Mouse (Mus musculus): ENCODE measurements at regions not wholly inside any gene's neighbourhood (a gene's known extent, or its start where the extent isn't known, plus 50 kb on each side); places are given as distances from the start of the nearest gene placed in this dataset.

DNA sequence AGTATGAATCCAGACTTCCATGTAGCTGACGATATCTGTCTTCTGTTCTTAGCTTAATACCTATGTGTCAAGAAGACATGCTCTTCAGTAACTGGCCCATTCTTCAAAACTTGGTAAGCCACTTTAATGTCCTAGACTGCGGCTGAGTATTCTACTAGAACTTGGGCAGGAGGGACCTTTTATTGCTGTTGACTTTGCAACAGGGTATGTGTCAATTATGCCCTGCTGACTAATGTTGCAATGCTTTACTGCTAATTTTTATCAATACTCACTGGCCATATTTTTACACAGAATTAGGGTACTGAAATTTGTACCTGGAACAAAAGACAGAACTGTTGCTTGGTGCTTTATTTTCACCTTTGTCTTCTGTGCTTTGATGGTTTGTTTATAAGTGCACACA, 746.9 kb downstream of the Ppargc1a start:
- H3K9ac ChIP-seq = no peak overlapping the region
- no peaks in the 10 kb centered on the region for H3K27me3 ChIP-seq (ENCODE audit: control insufficient read depth, insufficient read depth, low read length)
- no peak overlapping the region for H3K4me2 ChIP-seq (replicated peaks)
- DNase-seq (ENCODE audit: low spot score) (no peak), ATAC-seq (ENCODE audit: low FRiP score) (no peak)
- 92% methylated on average over 2 of the region's 2 CpGs for WGBS
- H3K27ac ChIP-seq = no peak overlapping the region
- H3K4me3 ChIP-seq (replicated peaks; ENCODE audit: low read length) = no peak overlapping the region
- H3K4me1 ChIP-seq (replicated peaks; ENCODE audit: control insufficient read depth, insufficient read depth, low read length) = no peaks in the 10 kb centered on the region
- no peaks in the 10 kb centered on the region for H3K36me3 ChIP-seq (replicated peaks; ENCODE audit: control insufficient read depth, insufficient read depth)
- no peaks in the 10 kb centered on the region for H3K9me3 ChIP-seq (ENCODE audit: control insufficient read depth, low read length)

DNA sequence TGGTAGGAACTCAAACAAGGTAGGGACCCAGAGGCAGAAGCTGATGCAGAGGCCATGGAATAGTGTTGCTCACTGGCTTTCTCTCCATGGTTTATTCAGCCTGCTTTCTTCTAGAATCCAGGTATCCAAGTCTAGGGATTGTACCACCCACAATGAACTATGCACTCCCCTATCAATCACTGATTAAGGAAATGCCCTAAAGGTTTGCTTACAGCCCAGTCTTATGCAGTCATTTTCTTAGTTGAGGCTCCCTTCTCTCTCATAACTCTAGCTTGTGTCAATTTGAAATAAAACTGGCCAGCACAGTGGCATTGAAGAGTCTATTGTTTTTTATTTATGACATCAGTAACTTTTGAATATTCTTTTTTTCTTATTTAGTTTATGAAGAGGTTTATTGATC, 747.6 kb downstream of the Ppargc1a start:
- Histone ChIP-seq H3K4me3 (replicated peaks; ENCODE audit: low read length) (no peak overlapping the region), H3K27me3 (ENCODE audit: control insufficient read depth, insufficient read depth, low read length) (no peaks in the 10 kb centered on the region), H3K4me1 (replicated peaks; ENCODE audit: control insufficient read depth, insufficient read depth, low read length) (no peaks in the 10 kb centered on the region), H3K27ac (no peak overlapping the region), H3K9ac (no peak overlapping the region), H3K36me3 (replicated peaks; ENCODE audit: control insufficient read depth, insufficient read depth) (no peaks in the 10 kb centered on the region), H3K4me2 (replicated peaks) (no peak overlapping the region), H3K9me3 (ENCODE audit: control insufficient read depth, low read length) (no peaks in the 10 kb centered on the region)
- DNase-seq (ENCODE audit: low spot score) (no peak), ATAC-seq (ENCODE audit: low FRiP score) (no peak)

GRCm38 (mm10) chr5:50795310-50795709, 736.5 kb upstream of the Adgra3 start:
- no peak overlapping the region for H3K4me2 ChIP-seq (replicated peaks)
- H3K4me1 ChIP-seq (replicated peaks; ENCODE audit: control insufficient read depth, insufficient read depth, low read length) = peaks cover 10% of the 10 kb centered on the region; the same call in 1 of the 2 replicates
- H3K4me3 ChIP-seq (replicated peaks; ENCODE audit: low read length) = no peak overlapping the region
- H3K9ac ChIP-seq = no peak overlapping the region
- ATAC-seq (ENCODE audit: low FRiP score) (no peak), DNase-seq (ENCODE audit: low spot score) (no peak)
- H3K9me3 ChIP-seq (ENCODE audit: control insufficient read depth, low read length) = no peaks in the 10 kb centered on the region
- no peaks in the 10 kb centered on the region for H3K27me3 ChIP-seq (ENCODE audit: control insufficient read depth, insufficient read depth, low read length)
- 58% methylated on average over 4 of the region's 4 CpGs for WGBS
- peak overlapping the region; percentile 20; the same call in 1 of the 2 replicates for H3K27ac ChIP-seq
- H3K36me3 ChIP-seq (replicated peaks; ENCODE audit: control insufficient read depth, insufficient read depth) = no peaks in the 10 kb centered on the region

GRCm38 (mm10) chr5:50794453-50795169, 735.8 kb upstream of the Adgra3 start:
- Histone ChIP-seq H3K9ac (no peak overlapping the region), H3K36me3 (replicated peaks; ENCODE audit: control insufficient read depth, insufficient read depth) (no peaks in the 10 kb centered on the region), H3K27me3 (ENCODE audit: control insufficient read depth, insufficient read depth, low read length) (no peaks in the 10 kb centered on the region), H3K4me2 (replicated peaks) (no peak overlapping the region), H3K4me1 (replicated peaks; ENCODE audit: control insufficient read depth, insufficient read depth, low read length) (peaks cover 10% of the 10 kb centered on the region; the same call in 1 of the 2 replicates), H3K27ac (no peak overlapping the region; the same call in 1 of the 2 replicates), H3K9me3 (ENCODE audit: control insufficient read depth, low read length) (no peaks in the 10 kb centered on the region), H3K4me3 (replicated peaks; ENCODE audit: low read length) (no peak overlapping the region)
- DNase-seq (ENCODE audit: low spot score) = no peak
- ATAC-seq (ENCODE audit: low FRiP score) = peak; percentile 64; the same call in 1 of the 2 replicates
- 61% methylated on average over 2 of the region's 2 CpGs for WGBS

DNA sequence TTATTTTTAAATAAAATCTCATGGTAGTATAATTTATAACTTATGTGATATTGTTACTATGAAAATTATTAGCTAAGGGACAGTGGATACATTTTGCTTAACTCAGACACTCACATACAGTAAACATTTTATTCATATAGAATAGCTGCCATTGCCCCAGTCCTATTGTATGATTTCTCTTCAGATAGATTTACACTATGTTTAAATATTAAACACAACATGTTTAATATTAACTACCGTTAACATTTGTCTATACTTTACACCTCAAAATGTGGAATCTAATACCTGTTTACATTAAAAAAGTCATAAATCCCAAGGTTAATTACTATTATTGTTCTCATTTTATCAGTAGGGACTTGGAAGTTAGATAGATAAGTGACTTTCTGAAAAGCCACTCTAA, 734.8 kb upstream of the Adgra3 start:
- H3K36me3 ChIP-seq (replicated peaks; ENCODE audit: control insufficient read depth, insufficient read depth) = no peaks in the 10 kb centered on the region
- 94% methylated on average over 1 of the region's 1 CpGs for WGBS

GRCm38 (mm10) chr5:50785273-50785672, 726.5 kb upstream of the Adgra3 start:
- Histone ChIP-seq H3K9me3 (ENCODE audit: control insufficient read depth, low read length) (no peaks in the 10 kb centered on the region), H3K4me1 (replicated peaks; ENCODE audit: control insufficient read depth, insufficient read depth, low read length) (no peaks in the 10 kb centered on the region), H3K4me3 (replicated peaks; ENCODE audit: low read length) (no peak overlapping the region), H3K27me3 (ENCODE audit: control insufficient read depth, insufficient read depth, low read length) (no peaks in the 10 kb centered on the region), H3K9ac (no peak overlapping the region), H3K4me2 (replicated peaks) (no peak overlapping the region), H3K36me3 (replicated peaks; ENCODE audit: control insufficient read depth, insufficient read depth) (no peaks in the 10 kb centered on the region), H3K27ac (no peak overlapping the region)
- no peak for DNase-seq (ENCODE audit: low spot score)
- ATAC-seq (ENCODE audit: low FRiP score) = no peak

More for the DNA sequence above, 734.8 kb upstream of the Adgra3 start:
- Histone ChIP-seq H3K27ac (no peak overlapping the region), H3K9me3 (ENCODE audit: control insufficient read depth, low read length) (no peaks in the 10 kb centered on the region), H3K27me3 (ENCODE audit: control insufficient read depth, insufficient read depth, low read length) (no peaks in the 10 kb centered on the region), H3K4me1 (replicated peaks; ENCODE audit: control insufficient read depth, insufficient read depth, low read length) (peaks cover 10% of the 10 kb centered on the region; the same call in 1 of the 2 replicates), H3K4me2 (replicated peaks) (no peak overlapping the region), H3K4me3 (replicated peaks; ENCODE audit: low read length) (no peak overlapping the region), H3K9ac (no peak overlapping the region)
- DNase-seq (ENCODE audit: low spot score) (no peak), ATAC-seq (ENCODE audit: low FRiP score) (no peak)

DNA sequence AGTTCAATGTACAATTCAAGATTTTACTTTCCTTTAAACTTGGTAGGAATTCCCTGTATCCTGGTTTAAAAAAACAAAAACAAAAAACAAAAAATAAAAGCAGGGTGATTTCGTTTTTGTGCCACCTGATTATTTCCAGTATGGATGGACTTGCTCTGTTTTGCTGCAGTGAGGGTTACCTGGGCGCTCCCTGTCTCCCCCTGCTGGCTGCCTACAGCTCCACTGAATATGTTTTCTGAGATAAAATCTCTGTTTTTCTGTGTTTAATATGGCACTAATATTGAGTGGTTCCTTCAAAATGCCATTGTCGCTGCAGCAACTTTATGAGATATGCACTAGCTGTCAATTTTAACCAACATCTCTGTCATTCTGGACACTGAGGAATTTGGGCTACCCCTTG, 720.3 kb upstream of the Adgra3 start:
- ATAC-seq (ENCODE audit: low FRiP score) (no peak), DNase-seq (ENCODE audit: low spot score) (no peak)
- Histone ChIP-seq H3K4me3 (replicated peaks; ENCODE audit: low read length) (no peak overlapping the region), H3K9me3 (ENCODE audit: control insufficient read depth, low read length) (no peaks in the 10 kb centered on the region), H3K27me3 (ENCODE audit: control insufficient read depth, insufficient read depth, low read length) (no peaks in the 10 kb centered on the region), H3K36me3 (replicated peaks; ENCODE audit: control insufficient read depth, insufficient read depth) (no peaks in the 10 kb centered on the region), H3K9ac (no peak overlapping the region), H3K4me1 (replicated peaks; ENCODE audit: control insufficient read depth, insufficient read depth, low read length) (no peaks in the 10 kb centered on the region), H3K27ac (no peak overlapping the region), H3K4me2 (replicated peaks) (no peak overlapping the region)
- WGBS = 58% methylated on average over 3 of the region's 3 CpGs

- DNase-seq (ENCODE audit: low spot score) = no peak
- H3K9me3 ChIP-seq (ENCODE audit: control insufficient read depth, low read length) = no peaks in the 10 kb centered on the region
- ATAC-seq (ENCODE audit: low FRiP score) = no peak
- H3K9ac ChIP-seq = no peak overlapping the region
- H3K4me3 ChIP-seq (replicated peaks; ENCODE audit: low read length) = no peak overlapping the region
- no peak overlapping the region for H3K27ac ChIP-seq
- H3K36me3 ChIP-seq (replicated peaks; ENCODE audit: control insufficient read depth, insufficient read depth) = no peaks in the 10 kb centered on the region
- H3K27me3 ChIP-seq (ENCODE audit: control insufficient read depth, insufficient read depth, low read length) = no peaks in the 10 kb centered on the region
- 81% methylated on average over 6 of the region's 6 CpGs for WGBS
- no peak overlapping the region for H3K4me2 ChIP-seq (replicated peaks)
- H3K4me1 ChIP-seq (replicated peaks; ENCODE audit: control insufficient read depth, insufficient read depth, low read length) = no peaks in the 10 kb centered on the region
Observed at GRCm38 (mm10) chr5:50778221-50778620, 719.4 kb upstream of the Adgra3 start.

GRCm38 (mm10) chr5:50762261-50762660, 703.5 kb upstream of the Adgra3 start:
- H3K4me1 ChIP-seq (replicated peaks; ENCODE audit: control insufficient read depth, insufficient read depth, low read length) = no peaks in the 10 kb centered on the region
- H3K36me3 ChIP-seq (replicated peaks; ENCODE audit: control insufficient read depth, insufficient read depth) = no peaks in the 10 kb centered on the region
- no peak overlapping the region for H3K9ac ChIP-seq
- H3K9me3 ChIP-seq (ENCODE audit: control insufficient read depth, low read length) = no peaks in the 10 kb centered on the region
- DNase-seq (ENCODE audit: low spot score) (no peak), ATAC-seq (ENCODE audit: low FRiP score) (no peak)
- no peak overlapping the region for H3K4me2 ChIP-seq (replicated peaks)
- no peaks in the 10 kb centered on the region for H3K27me3 ChIP-seq (ENCODE audit: control insufficient read depth, insufficient read depth, low read length)
- no peak overlapping the region for H3K27ac ChIP-seq
- H3K4me3 ChIP-seq (replicated peaks; ENCODE audit: low read length) = no peak overlapping the region
- WGBS = 82% methylated on average over 5 of the region's 5 CpGs

GRCm38 (mm10) chr5:50760386-50760785, 701.6 kb upstream of the Adgra3 start:
- Histone ChIP-seq H3K4me2 (replicated peaks) (no peak overlapping the region), H3K9me3 (ENCODE audit: control insufficient read depth, low read length) (no peaks in the 10 kb centered on the region), H3K4me3 (replicated peaks; ENCODE audit: low read length) (no peak overlapping the region), H3K36me3 (replicated peaks; ENCODE audit: control insufficient read depth, insufficient read depth) (no peaks in the 10 kb centered on the region), H3K4me1 (replicated peaks; ENCODE audit: control insufficient read depth, insufficient read depth, low read length) (no peaks in the 10 kb centered on the region), H3K27me3 (ENCODE audit: control insufficient read depth, insufficient read depth, low read length) (no peaks in the 10 kb centered on the region), H3K9ac (no peak overlapping the region), H3K27ac (no peak overlapping the region)
- 87% methylated on average over 3 of the region's 3 CpGs for WGBS
- DNase-seq (ENCODE audit: low spot score) (no peak), ATAC-seq (ENCODE audit: low FRiP score) (no peak)
